ENCODE assay signal across 8 mouse cellular contexts in the genomic region with DNA sequence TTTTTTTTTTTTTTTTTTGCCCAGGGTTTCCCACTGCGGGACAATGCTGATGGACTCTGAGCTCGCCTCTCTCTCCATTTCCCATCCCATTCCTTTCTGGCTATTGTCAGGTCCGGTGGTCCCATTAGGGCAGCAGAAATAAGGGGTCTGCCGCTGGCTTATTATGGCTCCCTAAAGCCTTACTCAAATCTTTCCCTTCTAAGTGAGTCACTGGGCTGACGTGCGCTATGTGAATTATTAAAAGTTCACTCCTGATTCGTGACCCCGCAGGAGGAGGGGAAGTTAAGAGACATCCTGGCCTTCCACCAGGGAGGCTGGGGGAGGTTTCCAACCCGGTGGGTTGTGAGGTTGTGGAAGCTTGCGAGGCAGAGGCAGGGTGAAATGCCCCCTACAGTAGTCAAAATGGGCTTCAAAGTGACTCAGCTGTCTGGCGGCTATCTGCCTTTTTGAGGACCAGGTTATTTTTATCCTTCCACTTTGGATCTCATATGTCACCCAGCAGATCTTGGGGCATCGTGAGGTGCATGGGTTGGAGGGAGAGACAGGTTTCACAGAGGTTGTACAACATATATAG. TPM values are rescaled to one million over a fixed set of nuclear protein-coding genes. Genes with fewer than 3 reads are reported as not detected.
DNase-seq lines count a peak whose midpoint lies in the region; ATAC-seq and TF ChIP-seq lines count a peak whose summit lies in the region.

No protein-coding gene starts in this region.

- no peak for TF ChIP-seq EP300 in stomach, postnatal 0 days (optimal IDR thresholded peaks at IDR 0.05)

- H3K4me3 ChIP-seq in lung, embryonic 14.5 days (ENCODE audit: low read depth, low read length) = peak overlapping the region; percentile 73
- H3K4me3 ChIP-seq in embryonic facial prominence, embryonic 13.5 days = peak overlapping the region; percentile 75
- H3K4me3 ChIP-seq in heart, embryonic 13.5 days = peak overlapping the region; percentile 86
- H3K4me3 ChIP-seq in liver, embryonic 12.5 days = peak overlapping the region; percentile 54; the same call in 1 of the 2 replicates
- H3K4me3 ChIP-seq in stomach, postnatal 0 days (ENCODE audit: low read depth, low read length) = peak overlapping the region; percentile 70

- TF ChIP-seq CTCF in lung, embryonic 14.5 days (IDR thresholded peaks at IDR 0.05; ENCODE audit: low read depth) = no peak
- no peak for TF ChIP-seq CTCF in stomach, postnatal 0 days (IDR thresholded peaks at IDR 0.05; ENCODE audit: low read depth)

- no peaks in the 10 kb centered on the region for H3K9me3 ChIP-seq in lung, embryonic 14.5 days (ENCODE audit: low read depth, low read length)
- no peaks in the 10 kb centered on the region for H3K9me3 ChIP-seq in embryonic facial prominence, embryonic 13.5 days
- no peaks in the 10 kb centered on the region for H3K9me3 ChIP-seq in heart, embryonic 13.5 days
- H3K9me3 ChIP-seq in liver, embryonic 12.5 days (replicated peaks) = no peaks in the 10 kb centered on the region
- no peaks in the 10 kb centered on the region for H3K9me3 ChIP-seq in stomach, postnatal 0 days (ENCODE audit: control insufficient read depth, low read length)

- peak overlapping the region; percentile 42; the same call in 1 of the 2 replicates for H3K27ac ChIP-seq in lung, embryonic 14.5 days (ENCODE audit: low read depth)
- no peak overlapping the region for H3K27ac ChIP-seq in embryonic facial prominence, embryonic 13.5 days
- peak overlapping the region; percentile 97 for H3K27ac ChIP-seq in heart, embryonic 13.5 days (replicated peaks)
- no peak overlapping the region for H3K27ac ChIP-seq in liver, embryonic 12.5 days
- no peak overlapping the region for H3K27ac ChIP-seq in stomach, postnatal 0 days (replicated peaks)

- DNase-seq in lung, embryonic 14.5 days = peak; percentile 39
- no peak for DNase-seq in lung, postnatal 25 days (ENCODE audit: low spot score)
- no peak for DNase-seq in stomach, postnatal 0 days (ENCODE audit: low spot score)
- no peak for DNase-seq in left cerebral cortex, adult 8-10 months (ENCODE audit: low spot score in 2 of 2)

- peak overlapping the region; percentile 76 for H3K9ac ChIP-seq in lung, embryonic 14.5 days
- peak overlapping the region; percentile 87 for H3K9ac ChIP-seq in embryonic facial prominence, embryonic 13.5 days
- H3K9ac ChIP-seq in heart, embryonic 13.5 days = peak overlapping the region; percentile 97
- no peak overlapping the region for H3K9ac ChIP-seq in liver, embryonic 12.5 days
- H3K9ac ChIP-seq in stomach, postnatal 0 days (ENCODE audit: low read length) = 0 out of 2 replicates have a peak overlapping the region, but pooled peaks have one; percentile 65

- no peaks in the 10 kb centered on the region for H3K36me3 ChIP-seq in lung, embryonic 14.5 days (ENCODE audit: insufficient read depth)
- no peaks in the 10 kb centered on the region for H3K36me3 ChIP-seq in embryonic facial prominence, embryonic 13.5 days
- H3K36me3 ChIP-seq in heart, embryonic 13.5 days = no peaks in the 10 kb centered on the region
- H3K36me3 ChIP-seq in liver, embryonic 12.5 days = no peaks in the 10 kb centered on the region
- no peaks in the 10 kb centered on the region for H3K36me3 ChIP-seq in stomach, postnatal 0 days (ENCODE audit: control insufficient read depth, insufficient read depth, low read length)

- WGBS in lung, embryonic 14.5 days = 4% methylated on average over 12 of the region's 12 CpGs
- WGBS in embryonic facial prominence, embryonic 13.5 days = 6% methylated on average over 12 of the region's 12 CpGs
- 3% methylated on average over 12 of the region's 12 CpGs for WGBS in heart, embryonic 13.5 days
- 6% methylated on average over 12 of the region's 12 CpGs for WGBS in liver, embryonic 12.5 days (ENCODE audit: insufficient replicate concordance)
- 5% methylated on average over 12 of the region's 12 CpGs for WGBS in stomach, postnatal 0 days

- no peaks in the 10 kb centered on the region for H3K27me3 ChIP-seq in lung, embryonic 14.5 days (ENCODE audit: insufficient read depth, low read length)
- no peaks in the 10 kb centered on the region for H3K27me3 ChIP-seq in embryonic facial prominence, embryonic 13.5 days
- H3K27me3 ChIP-seq in heart, embryonic 13.5 days (replicated peaks) = no peaks in the 10 kb centered on the region
- peaks cover 44% of the 10 kb centered on the region for H3K27me3 ChIP-seq in liver, embryonic 12.5 days (replicated peaks)
- no peaks in the 10 kb centered on the region for H3K27me3 ChIP-seq in stomach, postnatal 0 days (ENCODE audit: control insufficient read depth, insufficient read depth, low read length)

- no peaks in the 10 kb centered on the region for H3K4me1 ChIP-seq in lung, embryonic 14.5 days (ENCODE audit: insufficient read depth)
- H3K4me1 ChIP-seq in embryonic facial prominence, embryonic 13.5 days = peaks cover 27% of the 10 kb centered on the region
- H3K4me1 ChIP-seq in heart, embryonic 13.5 days = peaks cover 62% of the 10 kb centered on the region
- no peaks in the 10 kb centered on the region for H3K4me1 ChIP-seq in liver, embryonic 12.5 days
- H3K4me1 ChIP-seq in stomach, postnatal 0 days (replicated peaks; ENCODE audit: control insufficient read depth, insufficient read depth) = no peaks in the 10 kb centered on the region

- H3K4me2 ChIP-seq in lung, embryonic 14.5 days = peak overlapping the region; percentile 77
- peak overlapping the region; percentile 81 for H3K4me2 ChIP-seq in embryonic facial prominence, embryonic 13.5 days
- peak overlapping the region; percentile 74 for H3K4me2 ChIP-seq in heart, embryonic 13.5 days
- H3K4me2 ChIP-seq in liver, embryonic 12.5 days = peak overlapping the region; percentile 63
- H3K4me2 ChIP-seq in stomach, postnatal 0 days (replicated peaks; ENCODE audit: low read depth) = peak overlapping the region; percentile 89

- no peak for ATAC-seq in lung, embryonic 14.5 days (ENCODE audit: insufficient read depth)
- no peak for ATAC-seq in embryonic facial prominence, embryonic 13.5 days (ENCODE audit: insufficient number of reproducible peaks, insufficient read depth, low FRiP score, low TSS enrichment, low read depth)
- no peak for ATAC-seq in heart, embryonic 13.5 days (ENCODE audit: extremely low read depth, insufficient number of reproducible peaks, low FRiP score, low TSS enrichment)
- ATAC-seq in liver, embryonic 12.5 days = no peak
- ATAC-seq in stomach, postnatal 0 days (ENCODE audit: low FRiP score, low TSS enrichment) = no peak
- no peak for ATAC-seq in erythroblast, adult 5-6 weeks (replicated peaks; ENCODE audit: low FRiP score, poor library complexity, severe bottlenecking)

RNA-seq across cellular contexts. Expression of a gene that starts 1.1 kb away (rescaled TPM):
- polyA plus RNA-seq in lung, embryonic 14.5 days (2014; fragmentation: Nextera tagmentation; extraction: Ambion mirVana) = 5.6 and 6.3 TPM in 2 replicates
- polyA plus RNA-seq in embryonic facial prominence, embryonic 13.5 days (2015; fragmentation: Nextera tagmentation; extraction: Ambion mirVana) = 5.9 and 6.6 TPM in 2 replicates
- polyA plus RNA-seq in heart, embryonic 13.5 days (2015; fragmentation: Nextera tagmentation; extraction: Ambion mirVana) = 45.3 and 50.3 TPM in 2 replicates
- polyA plus RNA-seq in liver, embryonic 12.5 days (2016; fragmentation: Nextera tagmentation; extraction: Ambion mirVana) = 0.66 and 0.74 TPM in 2 replicates
- 1.1 TPM in 2 replicates for polyA plus RNA-seq in stomach, postnatal 0 days (2015; fragmentation: Nextera tagmentation; extraction: Ambion mirVana)
- total RNA-seq in erythroblast, adult 5-6 weeks (2015; ENCODE audit: low replicate concordance) = not detected in 2 replicates
- total RNA-seq in erythroblast, adult 5-6 weeks (2017; ENCODE audit: low replicate concordance) = not detected in 2 replicates
- total RNA-seq in left cerebral cortex, adult 8-10 months (2022) = 10 to 100 TPM; 26.0 to 31.6 (median 28.3) TPM

Comparison
In these comparisons a context has a peak if more than half of its experiments do, and no peak if none do; other contexts are left out.
1. H3K27ac ChIP-seq: peak in lung, embryonic 14.5 days (single experiment) and heart, embryonic 13.5 days (single experiment); none in embryonic facial prominence, embryonic 13.5 days (single experiment), liver, embryonic 12.5 days (single experiment) and stomach, postnatal 0 days (single experiment).
2. Peak in every context shown above with its lines, with median percentiles within 50 percentile points of each other: H3K4me2 ChIP-seq and H3K4me3 ChIP-seq.